Mouse (Mus musculus) forebrain, embryonic 16.5 days (tissue): ENCODE measurements around the gene Pou2f3. TPM values are rescaled to one million over a fixed set of nuclear protein-coding genes. Genes with fewer than 3 reads are reported as not detected.
"Not testable (repeated sequence)": the region's sequence is repeated elsewhere in the genome, so short reads cannot be mapped to it uniquely, and the experiment has no call there.

Source experiments
- ATAC-seq: fragments of 200-750 bp; cut with Nextera tagmentation; 2 replicates; pipeline ENCODE4 v1.8.0; 2017; ENCODE audit warnings: mild to moderate bottlenecking, moderate library complexity
- H3K27ac ChIP-seq: fragments of 300-500 bp; sonication (generic); 2 replicates; pipeline ENCODE4 v1.5.1; 2014; ENCODE audit warnings: low read length, control low read depth
- H3K27me3 ChIP-seq: fragments of 300-500 bp; sonication (generic); replicated peaks from 2 replicates; pipeline ENCODE4 v1.6.1; 2014; ENCODE audit warnings: low read length; ENCODE audit not compliant: control insufficient read depth, insufficient read depth
- H3K36me3 ChIP-seq: fragments of 300-500 bp; sonication (generic); 2 replicates; pipeline ENCODE4 v1.6.1; 2014; ENCODE audit not compliant: control insufficient read depth, insufficient read depth
- H3K4me1 ChIP-seq: fragments of 300-500 bp; sonication (generic); replicated peaks from 2 replicates; pipeline ENCODE4 v1.6.1; 2014; ENCODE audit warnings: low read length; ENCODE audit not compliant: control insufficient read depth, insufficient read depth
- H3K4me2 ChIP-seq: fragments of 300-500 bp; sonication (generic); 2 replicates; pipeline ENCODE4 v1.6.1; 2014; ENCODE audit warnings: mild to moderate bottlenecking, low read length, control low read depth
- H3K4me3 ChIP-seq: fragments of 300-500 bp; sonication (generic); replicated peaks from 2 replicates; pipeline ENCODE4 v1.5.1; 2014; ENCODE audit warnings: mild to moderate bottlenecking, low read length, control low read depth
- H3K9ac ChIP-seq: fragments of 300-500 bp; sonication (generic); replicated peaks from 2 replicates; pipeline ENCODE4 v1.6.1; 2014; ENCODE audit warnings: low read depth, low read length, control low read depth
- H3K9me3 ChIP-seq: fragments of 300-500 bp; sonication (generic); 2 replicates; pipeline ENCODE4 v1.6.1; 2016; ENCODE audit warnings: low read length; ENCODE audit not compliant: control insufficient read depth
- WGBS: fragments of 180-500 bp; shearing (Covaris S2); extraction: QIAGEN DNeasy Blood & Tissue Kit; methylation state at CpG from one replicate; pipeline ENCODE4 v1.1.7; 2014; 5-methylcytosine and 5-hydroxymethylcytosine counted together
- polyA plus RNA-seq: library from polyadenylated mRNA; unstranded; fragments of >200 nt; fragmentation: Nextera tagmentation; extraction: Ambion mirVana; gene quantifications from 2 replicates; pipeline ENCODE4 v1.2.1, GENCODE M21; 2015

Pou2f3 gene
- polyA plus RNA-seq, 1 experiment from 2014 or later = not detected

- 69% methylated on average over 10 of the region's 10 CpGs for WGBS
- no peak for ATAC-seq
- no peak overlapping the region for H3K4me2 ChIP-seq
- H3K4me1 ChIP-seq = no peaks in the 10 kb centered on the region
- H3K27me3 ChIP-seq = no peaks in the 10 kb centered on the region
- no peaks in the 10 kb centered on the region for H3K36me3 ChIP-seq
- no peak overlapping the region for H3K4me3 ChIP-seq
- H3K27ac ChIP-seq = no peak overlapping the region
- H3K9me3 ChIP-seq = no peaks in the 10 kb centered on the region
- H3K9ac ChIP-seq = no peak overlapping the region
These were observed 82.9 kb downstream of the Pou2f3 start for GRCm38 (mm10) chr9:43127101-43127787.

- H3K27ac ChIP-seq = no peak overlapping the region
- 48% methylated on average over 1 of the region's 1 CpGs for WGBS
- ATAC-seq = no peak
These were observed 87.8 kb downstream of the Pou2f3 start for GRCm38 (mm10) chr9:43122379-43122778.

GRCm38 (mm10) chr9:43121948-43122347, 88.2 kb downstream of the Pou2f3 start:
- not testable (repeated sequence) for H3K4me1 ChIP-seq, H3K4me3 ChIP-seq, H3K4me2 ChIP-seq, H3K27ac ChIP-seq, H3K36me3 ChIP-seq, ATAC-seq, H3K9me3 ChIP-seq, H3K27me3 ChIP-seq, H3K9ac ChIP-seq
- 82% methylated on average over 2 of the region's 2 CpGs for WGBS

More at GRCm38 (mm10) chr9:43122379-43122778, 87.8 kb downstream of the Pou2f3 start:
- H3K27me3 ChIP-seq = no peaks in the 10 kb centered on the region; the same call in 1 of the 2 replicates
- no peak overlapping the region for H3K4me3 ChIP-seq
- no peaks in the 10 kb centered on the region for H3K4me1 ChIP-seq
- no peak overlapping the region for H3K4me2 ChIP-seq
- no peak overlapping the region for H3K9ac ChIP-seq
- H3K36me3 ChIP-seq = no peaks in the 10 kb centered on the region
- no peaks in the 10 kb centered on the region for H3K9me3 ChIP-seq

GRCm38 (mm10) chr9:43116997-43117336, 93.2 kb downstream of the Pou2f3 start:
- 85% methylated on average over 6 of the region's 6 CpGs for WGBS
- Histone ChIP-seq H3K4me1 (peaks cover 10% of the 10 kb centered on the region), H3K4me2 (no peak overlapping the region), H3K9me3 (no peaks in the 10 kb centered on the region), H3K36me3 (no peaks in the 10 kb centered on the region; the same call in 1 of the 2 replicates), H3K9ac (no peak overlapping the region), H3K27me3 (no peaks in the 10 kb centered on the region; the same call in 1 of the 2 replicates), H3K4me3 (no peak overlapping the region), H3K27ac (no peak overlapping the region)
- ATAC-seq = no peak

GRCm38 (mm10) chr9:43116134-43116996, 93.8 kb downstream of the Pou2f3 start, which contains the start of gene Tmem136:
TSS of gene Tmem136 (minus strand) at chr9:43116570.
- Histone ChIP-seq H3K4me1 (peaks cover 10% of the 10 kb centered on the region), H3K27me3 (no peaks in the 10 kb centered on the region; the same call in 1 of the 2 replicates), H3K4me2 (peak within 1 kb of the TSS; percentile 87), H3K36me3 (peaks cover 2% of the 10 kb centered on the region), H3K9ac (peak within 1 kb of the TSS; percentile 96), H3K9me3 (no peaks in the 10 kb centered on the region), H3K27ac (peak within 1 kb of the TSS; percentile 47; the same call in 1 of the 2 replicates), H3K4me3 (peak within 1 kb of the TSS; percentile 99)
- peak; percentile 99 for ATAC-seq
- 3% methylated on average over 54 of the region's 55 CpGs for WGBS

GRCm38 (mm10) chr9:43115431-43116133, 94.6 kb downstream of the Pou2f3 start:
- Histone ChIP-seq H3K4me2 (peak overlapping the region; percentile 87), H3K36me3 (peaks cover 8% of the 10 kb centered on the region), H3K4me3 (peak overlapping the region; percentile 99), H3K9ac (peak overlapping the region; percentile 96), H3K27ac (no peak overlapping the region), H3K9me3 (no peaks in the 10 kb centered on the region), H3K27me3 (no peaks in the 10 kb centered on the region; the same call in 1 of the 2 replicates), H3K4me1 (peaks cover 10% of the 10 kb centered on the region)
- ATAC-seq = no peak
- WGBS = 8% methylated on average over 12 of the region's 12 CpGs

GRCm38 (mm10) chr9:43114833-43115232, 95.3 kb downstream of the Pou2f3 start:
- H3K4me2 ChIP-seq = no peak overlapping the region
- peaks cover 10% of the 10 kb centered on the region for H3K4me1 ChIP-seq
- peaks cover 14% of the 10 kb centered on the region for H3K36me3 ChIP-seq
- no peak for ATAC-seq
- no peaks in the 10 kb centered on the region for H3K9me3 ChIP-seq
- WGBS = 91% methylated on average over 4 of the region's 4 CpGs
- H3K9ac ChIP-seq = no peak overlapping the region
- H3K27me3 ChIP-seq = no peaks in the 10 kb centered on the region
- no peak overlapping the region for H3K4me3 ChIP-seq
- H3K27ac ChIP-seq = no peak overlapping the region

- Histone ChIP-seq H3K9ac (no peak overlapping the region), H3K27me3 (no peaks in the 10 kb centered on the region), H3K36me3 (peaks cover 14% of the 10 kb centered on the region), H3K9me3 (no peaks in the 10 kb centered on the region), H3K4me1 (peaks cover 16% of the 10 kb centered on the region), H3K4me3 (no peak overlapping the region), H3K27ac (no peak overlapping the region), H3K4me2 (no peak overlapping the region)
- ATAC-seq = no peak
- WGBS = 86% methylated on average over 8 of the region's 8 CpGs
These were observed 99.7 kb downstream of the Pou2f3 start for GRCm38 (mm10) chr9:43110286-43110980.
